Mouse (Mus musculus) T-helper 1 cell (primary cell): ENCODE results near the gene Adamts7.

ENCODE experiments used
- in situ Hi-C: fragments of 300-600 bp; cut with MboI, MseI; formaldehyde crosslinking; loops from one replicate; pipeline ENCODE4 v1.15.1; 2025; ENCODE audit warnings: high pct_unique_total_duplicates

Adamts7 gene

GRCm38 (mm10) chr9:90232781-90233690 lies 70.2 kb downstream of the Adamts7 start:
- in situ Hi-C loops, result no loop called here

- in situ Hi-C loops, result no loop called here
Observed at GRCm38 (mm10) chr9:90233906-90234419, 71.1 kb downstream of the Adamts7 start.

- in situ Hi-C loops, result no loop called here
Observed at GRCm38 (mm10) chr9:90234786-90235185, 71.9 kb downstream of the Adamts7 start.

- in situ Hi-C loops, result no loop called here
Observed at GRCm38 (mm10) chr9:90235258-90235882, 72.5 kb downstream of the Adamts7 start.

- in situ Hi-C loops, result no loop called here
Observed at GRCm38 (mm10) chr9:90236817-90237216, 73.9 kb downstream of the Adamts7 start.

GRCm38 (mm10) chr9:90237232-90238062 lies 74.6 kb downstream of the Adamts7 start:
- in situ Hi-C loops, result no loop called here

GRCm38 (mm10) chr9:90240560-90240959 lies 77.7 kb downstream of the Adamts7 start:
- in situ Hi-C loops, result no loop called here

- in situ Hi-C loops, result no loop called here
Observed at GRCm38 (mm10) chr9:90241041-90241440, 78.2 kb downstream of the Adamts7 start.

- in situ Hi-C loops, result no loop called here
Observed at GRCm38 (mm10) chr9:90241618-90242017, 78.7 kb downstream of the Adamts7 start.

GRCm38 (mm10) chr9:90242291-90242690 lies 79.4 kb downstream of the Adamts7 start:
- in situ Hi-C loops, result no loop called here

GRCm38 (mm10) chr9:90242855-90243254 lies 80.0 kb downstream of the Adamts7 start:
- in situ Hi-C loops, result no loop called here

- in situ Hi-C loops, result no loop called here
Observed at GRCm38 (mm10) chr9:90244301-90245151, 81.7 kb downstream of the Adamts7 start.

- in situ Hi-C loops, result no loop called here
Observed at GRCm38 (mm10) chr9:90245206-90245605, 82.3 kb downstream of the Adamts7 start.

- in situ Hi-C loops, result no loop called here
Observed at GRCm38 (mm10) chr9:90245781-90246180, 82.9 kb downstream of the Adamts7 start.

- in situ Hi-C loops, result no loop called here
Observed at GRCm38 (mm10) chr9:90247316-90247715, 84.4 kb downstream of the Adamts7 start.

- in situ Hi-C loops, result no loop called here
Observed at GRCm38 (mm10) chr9:90248326-90248725, 85.5 kb downstream of the Adamts7 start.

- in situ Hi-C loops, result no loop called here
Observed at GRCm38 (mm10) chr9:90249036-90249435, 86.2 kb downstream of the Adamts7 start.

GRCm38 (mm10) chr9:90250141-90250775 lies 87.4 kb downstream of the Adamts7 start:
- in situ Hi-C loops, result loop anchor here (25.0 kb wide), 1 partner anchor 1038 kb away; the partner anchor contains the start of gene Mthfs

GRCm38 (mm10) chr9:90250964-90251750 lies 88.3 kb downstream of the Adamts7 start:
- in situ Hi-C loops, result loop anchor here (25.0 kb wide), 1 partner anchor 1039 kb away; the partner anchor contains the start of gene Mthfs
